Mouse (Mus musculus) intestine, embryonic 16.5 days (tissue): ENCODE data around the gene Dab1. TPM values are rescaled to one million over a fixed set of nuclear protein-coding genes. Genes with fewer than 3 reads are reported as not detected.

Experiments used
- ATAC-seq: fragments of 200-750 bp; cut with Nextera tagmentation; 2 replicates; pipeline ENCODE4 v1.8.0; 2017; ENCODE audit warnings: moderate TSS enrichment, moderate library complexity
- H3K27ac ChIP-seq: fragments of 300-500 bp; sonication (generic); 2 replicates; pipeline ENCODE4 v1.5.1; 2014; ENCODE audit warnings: mild to moderate bottlenecking, low read length
- H3K27me3 ChIP-seq: fragments of 300-500 bp; sonication (generic); replicated peaks from 2 replicates; pipeline ENCODE4 v1.6.1; 2014; ENCODE audit warnings: low read length, control low read depth, mixed read lengths; ENCODE audit not compliant: control insufficient read depth, insufficient read depth
- H3K36me3 ChIP-seq: fragments of 300-500 bp; sonication (generic); 2 replicates; pipeline ENCODE4 v1.6.1; 2014; ENCODE audit warnings: low read length, control low read depth; ENCODE audit not compliant: control insufficient read depth, insufficient read depth
- H3K4me1 ChIP-seq: fragments of 300-500 bp; sonication (generic); 2 replicates; pipeline ENCODE4 v1.6.1; 2014; ENCODE audit warnings: low read length, control low read depth, mixed read lengths; ENCODE audit not compliant: control insufficient read depth, insufficient read depth
- H3K4me2 ChIP-seq: fragments of 300-500 bp; sonication (generic); 2 replicates; pipeline ENCODE4 v1.6.1; 2014; ENCODE audit warnings: low read depth, low read length, control low read depth
- H3K4me3 ChIP-seq: fragments of 300-500 bp; sonication (generic); 2 replicates; pipeline ENCODE4 v1.5.1; 2014; ENCODE audit warnings: mild to moderate bottlenecking, low read length
- H3K9ac ChIP-seq: fragments of 300-500 bp; sonication (generic); 2 replicates; pipeline ENCODE4 v1.6.1; 2014; ENCODE audit warnings: low read depth, low read length
- H3K9me3 ChIP-seq: fragments of 300-500 bp; sonication (generic); 2 replicates; pipeline ENCODE4 v1.6.1; 2016; ENCODE audit warnings: low read length, control low read depth; ENCODE audit not compliant: control insufficient read depth
- WGBS: fragments of 180-500 bp; shearing (Covaris S2); extraction: QIAGEN DNeasy Blood & Tissue Kit; methylation state at CpG from one replicate; pipeline ENCODE4 v1.1.7; 2014; 5-methylcytosine and 5-hydroxymethylcytosine counted together
- polyA plus RNA-seq: library from polyadenylated mRNA; unstranded; fragments of >200 nt; fragmentation: Nextera tagmentation; extraction: Ambion mirVana; gene quantifications from 2 replicates; pipeline ENCODE4 v1.2.1, GENCODE M21; 2015

The Dab1 gene
- polyA plus RNA-seq, 1 experiment from 2014 or later = 54.5 TPM

GRCm38 (mm10) chr4:103620590-103621155 lies 1.5 kb downstream of the Dab1 start:
- H3K36me3 ChIP-seq = no peaks in the 10 kb centered on the region
- H3K27me3 ChIP-seq = peaks cover 37% of the 10 kb centered on the region
- no peak overlapping the region for H3K27ac ChIP-seq
- H3K4me2 ChIP-seq = no peak overlapping the region; the same call in 1 of the 2 replicates
- ATAC-seq = no peak
- peak overlapping the region; percentile 37; the same call in 1 of the 2 replicates for H3K4me3 ChIP-seq
- no peaks in the 10 kb centered on the region for H3K9me3 ChIP-seq
- H3K4me1 ChIP-seq = 0 out of 2 replicates have a peak, but pooled peaks cover 2% of the 10 kb centered on the region
- H3K9ac ChIP-seq = no peak overlapping the region
- WGBS = 20% methylated on average over 18 of the region's 18 CpGs

GRCm38 (mm10) chr4:103621586-103621985 lies 2.4 kb downstream of the Dab1 start:
- peaks cover 37% of the 10 kb centered on the region for H3K27me3 ChIP-seq
- 12% methylated on average over 5 of the region's 5 CpGs for WGBS
- no peak for ATAC-seq

GRCm38 (mm10) chr4:103630177-103630576 lies 11.0 kb downstream of the Dab1 start:
- 71% methylated on average over 4 of the region's 4 CpGs for WGBS
- no peak overlapping the region for H3K27ac ChIP-seq
- H3K9me3 ChIP-seq = no peaks in the 10 kb centered on the region
- no peak for ATAC-seq
- H3K4me3 ChIP-seq = no peak overlapping the region
- H3K36me3 ChIP-seq = no peaks in the 10 kb centered on the region
- H3K4me1 ChIP-seq = no peaks in the 10 kb centered on the region
- H3K9ac ChIP-seq = no peak overlapping the region
- H3K27me3 ChIP-seq = no peaks in the 10 kb centered on the region
- H3K4me2 ChIP-seq = no peak overlapping the region

More at GRCm38 (mm10) chr4:103621586-103621985, 2.4 kb downstream of the Dab1 start:
- H3K9ac ChIP-seq = no peak overlapping the region
- no peaks in the 10 kb centered on the region for H3K36me3 ChIP-seq
- no peaks in the 10 kb centered on the region for H3K9me3 ChIP-seq
- no peak overlapping the region for H3K4me2 ChIP-seq
- no peak overlapping the region for H3K27ac ChIP-seq
- 0 out of 2 replicates have a peak, but pooled peaks cover 2% of the 10 kb centered on the region for H3K4me1 ChIP-seq
- H3K4me3 ChIP-seq = no peak overlapping the region

GRCm38 (mm10) chr4:103636168-103636776 lies 17.1 kb downstream of the Dab1 start:
- whole genome bisulfite sequencing = 67% methylated on average over 5 of the region's 5 CpGs
- Histone ChIP-seq H3K4me3 (no peak overlapping the region), H3K27me3 (no peaks in the 10 kb centered on the region), H3K4me1 (no peaks in the 10 kb centered on the region), H3K4me2 (no peak overlapping the region), H3K36me3 (no peaks in the 10 kb centered on the region), H3K9me3 (no peaks in the 10 kb centered on the region), H3K27ac (no peak overlapping the region), H3K9ac (no peak overlapping the region)
- ATAC-seq = no peak

GRCm38 (mm10) chr4:103648209-103648896 lies 29.2 kb downstream of the Dab1 start:
- no peak overlapping the region for H3K4me2 ChIP-seq
- H3K4me1 ChIP-seq = no peaks in the 10 kb centered on the region
- H3K4me3 ChIP-seq = no peak overlapping the region
- no peak overlapping the region for H3K27ac ChIP-seq
- H3K27me3 ChIP-seq = no peaks in the 10 kb centered on the region
- ATAC-seq = no peak
- H3K9ac ChIP-seq = no peak overlapping the region
- no peaks in the 10 kb centered on the region for H3K36me3 ChIP-seq
- 44% methylated on average over 9 of the region's 9 CpGs for WGBS
- no peaks in the 10 kb centered on the region for H3K9me3 ChIP-seq

- H3K36me3 ChIP-seq = no peaks in the 10 kb centered on the region
- H3K4me1 ChIP-seq = no peaks in the 10 kb centered on the region
- WGBS = 36% methylated on average over 6 of the region's 6 CpGs
- no peak for ATAC-seq
- no peak overlapping the region for H3K4me2 ChIP-seq
- no peaks in the 10 kb centered on the region; the same call in 1 of the 2 replicates for H3K27me3 ChIP-seq
- H3K27ac ChIP-seq = no peak overlapping the region
- no peak overlapping the region for H3K4me3 ChIP-seq
- no peak overlapping the region for H3K9ac ChIP-seq
- H3K9me3 ChIP-seq = no peaks in the 10 kb centered on the region
Observed at GRCm38 (mm10) chr4:103655740-103656139, 36.6 kb downstream of the Dab1 start.

GRCm38 (mm10) chr4:103661386-103661785 lies 42.2 kb downstream of the Dab1 start:
- Histone ChIP-seq H3K4me2 (no peak overlapping the region), H3K4me1 (no peaks in the 10 kb centered on the region), H3K9ac (no peak overlapping the region), H3K4me3 (no peak overlapping the region), H3K27ac (no peak overlapping the region), H3K9me3 (no peaks in the 10 kb centered on the region), H3K36me3 (no peaks in the 10 kb centered on the region), H3K27me3 (no peaks in the 10 kb centered on the region)
- WGBS = 52% methylated on average over 1 of the region's 1 CpGs
- ATAC-seq = no peak

GRCm38 (mm10) chr4:103667438-103667837 lies 48.3 kb downstream of the Dab1 start:
- no peak overlapping the region for H3K4me3 ChIP-seq
- WGBS = 63% methylated on average over 4 of the region's 4 CpGs

GRCm38 (mm10) chr4:103677195-103677594 lies 58.0 kb downstream of the Dab1 start:
- Histone ChIP-seq H3K27me3 (no peaks in the 10 kb centered on the region), H3K4me1 (no peaks in the 10 kb centered on the region), H3K4me2 (no peak overlapping the region), H3K9ac (no peak overlapping the region), H3K27ac (no peak overlapping the region), H3K9me3 (no peaks in the 10 kb centered on the region), H3K36me3 (no peaks in the 10 kb centered on the region), H3K4me3 (no peak overlapping the region)
- ATAC-seq = peak; percentile 73; the same call in 1 of the 2 replicates
- WGBS = 45% methylated on average over 1 of the region's 1 CpGs

More at GRCm38 (mm10) chr4:103667438-103667837, 48.3 kb downstream of the Dab1 start:
- H3K27ac ChIP-seq = no peak overlapping the region
- H3K36me3 ChIP-seq = no peaks in the 10 kb centered on the region
- no peak for ATAC-seq
- no peak overlapping the region for H3K4me2 ChIP-seq
- H3K9me3 ChIP-seq = no peaks in the 10 kb centered on the region
- H3K9ac ChIP-seq = no peak overlapping the region
- no peaks in the 10 kb centered on the region for H3K4me1 ChIP-seq
- no peaks in the 10 kb centered on the region for H3K27me3 ChIP-seq
